Mouse (Mus musculus): ENCODE results near the gene Zbtb8os. TPM values are rescaled to one million over a fixed set of nuclear protein-coding genes. Genes with fewer than 3 reads are reported as not detected.
"Not testable (repeated sequence)": the region's sequence is repeated elsewhere in the genome, so short reads cannot be mapped to it uniquely, and the experiment has no call there.

Gene Zbtb8os
- total RNA-seq, 4 experiments from 2014 or later: 30.7 to 32.4 (median 31.6) TPM

- DNase-seq (ENCODE audit: low spot score in 2 of 2): no peak
Observed at GRCm38 (mm10) chr4:129332846-129333245, 2.6 kb upstream of the Zbtb8os start.

GRCm38 (mm10) chr4:129334677-129335215 is 749 bp upstream of the Zbtb8os start:
- DNase-seq (ENCODE audit: low spot score in 2 of 2): peak in 1 of 2 experiments; percentile 29

GRCm38 (mm10) chr4:129336291-129336690 is 796 bp downstream of the Zbtb8os start:
- DNase-seq (ENCODE audit: low spot score in 2 of 2): no peak

GRCm38 (mm10) chr4:129339743-129340142 is 4.2 kb downstream of the Zbtb8os start:
- DNase-seq (ENCODE audit: low spot score in 2 of 2): no peak

- DNase-seq (ENCODE audit: low spot score in 2 of 2): no peak
Observed at GRCm38 (mm10) chr4:129341888-129342287, 6.4 kb downstream of the Zbtb8os start.

- DNase-seq (ENCODE audit: low spot score in 2 of 2): no peak
Observed at GRCm38 (mm10) chr4:129342705-129343104, 7.2 kb downstream of the Zbtb8os start.

- peak; percentile 50 to 54 for DNase-seq (ENCODE audit: low spot score in 2 of 2)
Observed at GRCm38 (mm10) chr4:129346481-129347154, 11.1 kb downstream of the Zbtb8os start.

- peak; percentile 23 to 66 for DNase-seq (ENCODE audit: low spot score in 2 of 2)
Observed at GRCm38 (mm10) chr4:129350644-129351043, 15.1 kb downstream of the Zbtb8os start.

GRCm38 (mm10) chr4:129351111-129351510 is 15.6 kb downstream of the Zbtb8os start:
- peak; percentile 48 to 61 for DNase-seq (ENCODE audit: low spot score in 2 of 2)

- DNase-seq (ENCODE audit: low spot score in 2 of 2): no peak
Observed at GRCm38 (mm10) chr4:129353176-129353575, 17.7 kb downstream of the Zbtb8os start.

GRCm38 (mm10) chr4:129354236-129354635 is 18.7 kb downstream of the Zbtb8os start:
- no peak for DNase-seq (ENCODE audit: low spot score in 2 of 2)

GRCm38 (mm10) chr4:129357613-129358163 is 22.2 kb downstream of the Zbtb8os start:
- DNase-seq (ENCODE audit: low spot score in 2 of 2): no peak

- DNase-seq (ENCODE audit: low spot score in 2 of 2): not testable (repeated sequence)
Observed at GRCm38 (mm10) chr4:129362238-129362637, 26.7 kb downstream of the Zbtb8os start.

- no peak for DNase-seq (ENCODE audit: low spot score in 2 of 2)
Observed at GRCm38 (mm10) chr4:129362771-129363170, 27.3 kb downstream of the Zbtb8os start.

GRCm38 (mm10) chr4:129363463-129363862 is 28.0 kb downstream of the Zbtb8os start:
- DNase-seq (ENCODE audit: low spot score in 2 of 2): no peak

GRCm38 (mm10) chr4:129364379-129364778 is 28.9 kb downstream of the Zbtb8os start:
- DNase-seq (ENCODE audit: low spot score in 2 of 2): no peak

GRCm38 (mm10) chr4:129365224-129365623 is 29.7 kb downstream of the Zbtb8os start:
- DNase-seq (ENCODE audit: low spot score in 2 of 2): no peak

- DNase-seq (ENCODE audit: low spot score in 2 of 2): no peak
Observed at GRCm38 (mm10) chr4:129371391-129371790, 35.9 kb downstream of the Zbtb8os start.

- no peak for DNase-seq (ENCODE audit: low spot score in 2 of 2)
Observed at GRCm38 (mm10) chr4:129373202-129373976, 37.9 kb downstream of the Zbtb8os start.

GRCm38 (mm10) chr4:129374219-129374755 is 38.8 kb downstream of the Zbtb8os start:
- no peak for DNase-seq (ENCODE audit: low spot score in 2 of 2)

- no peak for DNase-seq (ENCODE audit: low spot score in 2 of 2)
Observed at GRCm38 (mm10) chr4:129375000-129375399, 39.5 kb downstream of the Zbtb8os start.

GRCm38 (mm10) chr4:129375821-129376220 is 40.3 kb downstream of the Zbtb8os start:
- DNase-seq (ENCODE audit: low spot score in 2 of 2): no peak
